Mouse (Mus musculus) natural killer cell, adult 2 months (primary cell): Measurements from ENCODE around the gene Sec24c.
"Not testable (repeated sequence)": the region's sequence is repeated elsewhere in the genome, so short reads cannot be mapped to it uniquely, and the experiment has no call there.

Experiments
- DNase-seq, 2 experiments: peaks; one replicate each; pipeline ENCODE4 v3.0.0; 2022; ENCODE audit warnings: low spot score in 2 of 2

Gene Sec24c

GRCm38 (mm10) chr14:20674064-20674833 is at the start of gene Sec24c:
TSS of gene Sec24c (plus strand) at chr14:20674308.
- DNase-seq = peak; percentile 95 to 96

GRCm38 (mm10) chr14:20626447-20626846 is 47.7 kb upstream of the Sec24c start:
- DNase-seq = no peak

GRCm38 (mm10) chr14:20626971-20627370 is 47.1 kb upstream of the Sec24c start:
- no peak for DNase-seq

- no peak for DNase-seq
Observed at GRCm38 (mm10) chr14:20631253-20631652, 42.9 kb upstream of the Sec24c start.

GRCm38 (mm10) chr14:20635546-20635945 is 38.6 kb upstream of the Sec24c start:
- no peak for DNase-seq

- not testable (repeated sequence) for DNase-seq
Observed at GRCm38 (mm10) chr14:20636968-20637367, 37.1 kb upstream of the Sec24c start.

GRCm38 (mm10) chr14:20637818-20638574 is 36.1 kb upstream of the Sec24c start:
- DNase-seq = no peak

GRCm38 (mm10) chr14:20638702-20639101 is 35.4 kb upstream of the Sec24c start:
- no peak for DNase-seq

- peak; percentile 22 to 55 for DNase-seq
Observed at GRCm38 (mm10) chr14:20639918-20640619, 34.0 kb upstream of the Sec24c start.

- peak; percentile 96 to 97 for DNase-seq
Observed at GRCm38 (mm10) chr14:20640644-20641437, 33.3 kb upstream of the Sec24c start, which contains the start of gene Usp54. TSS of gene Usp54 (minus strand) at chr14:20641063.

- DNase-seq = no peak
Observed at GRCm38 (mm10) chr14:20641438-20641875, 32.7 kb upstream of the Sec24c start.

- no peak for DNase-seq
Observed at GRCm38 (mm10) chr14:20645547-20645946, 28.6 kb upstream of the Sec24c start.

GRCm38 (mm10) chr14:20646381-20646780 is 27.7 kb upstream of the Sec24c start:
- no peak for DNase-seq

- no peak for DNase-seq
Observed at GRCm38 (mm10) chr14:20651000-20651399, 23.1 kb upstream of the Sec24c start.

GRCm38 (mm10) chr14:20651722-20652256 is 22.3 kb upstream of the Sec24c start:
- no peak for DNase-seq

- DNase-seq = no peak
Observed at GRCm38 (mm10) chr14:20654690-20655421, 19.3 kb upstream of the Sec24c start.

GRCm38 (mm10) chr14:20655731-20656130 is 18.4 kb upstream of the Sec24c start:
- DNase-seq = no peak

GRCm38 (mm10) chr14:20656361-20656760 is 17.7 kb upstream of the Sec24c start, which contains the start of gene Myoz1:
TSS of gene Myoz1 (minus strand) at chr14:20656540.
- DNase-seq = no peak

- no peak for DNase-seq
Observed at GRCm38 (mm10) chr14:20658326-20658725, 15.8 kb upstream of the Sec24c start.

GRCm38 (mm10) chr14:20658902-20659301 is 15.2 kb upstream of the Sec24c start:
- no peak for DNase-seq
